Mouse (Mus musculus) liver, postnatal 0 days (tissue): ENCODE data around the gene Kcnd1.

Source experiments
- CTCF ChIP-seq: sonication (generic); IDR thresholded peaks from 2 replicates; pipeline ENCODE4 v1.5.1; 2016; ENCODE audit warnings: antibody characterized with exemption, low read depth
- EP300 ChIP-seq: IDR thresholded peaks from 2 replicates; pipeline ENCODE4 v1.6.1; 2016; ENCODE audit warnings: antibody characterized with exemption, low read depth, mild to moderate bottlenecking

DNA sequence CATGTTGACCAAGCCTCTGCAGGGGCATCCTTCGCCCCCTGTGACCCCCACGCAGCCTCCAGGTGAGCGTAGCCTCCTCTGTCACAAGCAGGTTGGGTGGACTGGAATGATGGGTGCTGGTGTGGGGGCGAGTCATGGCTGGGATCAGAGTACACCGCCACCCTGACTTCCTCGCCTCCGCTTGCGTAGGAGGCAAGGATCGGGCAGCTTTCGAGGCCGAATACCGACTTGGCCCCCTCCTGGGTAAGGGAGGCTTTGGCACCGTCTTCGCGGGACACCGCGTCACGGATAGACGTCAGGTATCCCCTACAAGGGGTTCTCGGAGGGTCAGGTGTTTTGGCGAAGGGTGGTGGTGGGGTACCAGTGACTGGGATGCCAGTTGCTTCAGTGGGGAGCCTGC, 56.4 kb downstream of the Kcnd1 start:
- TF ChIP-seq CTCF, result no peak
- TF ChIP-seq EP300, result no peak
